Mouse (Mus musculus) olfactory bulb, adult 2 months (tissue): ENCODE results near the gene Ppp1r14c.

Experiments
- CTCF ChIP-seq: fragments of 200-500 bp; IDR thresholded peaks from 2 replicates; pipeline ENCODE4 v1.5.1; 2012; ENCODE audit warnings: low read depth, mild to moderate bottlenecking, low read length, moderate library complexity; ENCODE audit not compliant: insufficient read depth
- POLR2A ChIP-seq: fragments of 200-500 bp; IDR thresholded peaks from 2 replicates; pipeline ENCODE4 v1.6.1; 2012; ENCODE audit warnings: mild to moderate bottlenecking, low read depth, low read length, moderate library complexity; ENCODE audit not compliant: insufficient read depth

- TF ChIP-seq CTCF = no peak
- no peak for TF ChIP-seq POLR2A
Observed at GRCm38 (mm10) chr10:3460841-3461240, 95.0 kb downstream of the Ppp1r14c start.
